Mouse (Mus musculus) cortical plate, adult 2 months (tissue): ENCODE results near the gene Mbnl1. TPM values are rescaled to one million over a fixed set of nuclear protein-coding genes. Genes with fewer than 3 reads are reported as not detected.
A peak's percentile ranks its signal among the peaks of the same experiment; 100 is the strongest.
"Not testable (repeated sequence)": the region's sequence is repeated elsewhere in the genome, so short reads cannot be mapped to it uniquely, and the experiment has no call there.

Experiments used
- H3K27ac ChIP-seq: fragments of 200-500 bp; 2 replicates; pipeline ENCODE4 v1.5.1; 2012; ENCODE audit warnings: low read length, control low read depth, inconsistent platforms; ENCODE audit not compliant: insufficient read depth
- H3K4me1 ChIP-seq: fragments of 200-500 bp; 2 replicates; pipeline ENCODE4 v1.6.1; 2011; ENCODE audit warnings: low read length; ENCODE audit not compliant: control insufficient read depth, insufficient read depth
- H3K4me3 ChIP-seq: fragments of 200-500 bp; 2 replicates; pipeline ENCODE4 v1.5.1; 2011; ENCODE audit warnings: mild to moderate bottlenecking, low read length, control low read depth; ENCODE audit not compliant: insufficient read depth
- CTCF ChIP-seq: fragments of 200-500 bp; IDR thresholded peaks from 2 replicates; pipeline ENCODE4 v1.5.1; 2011; ENCODE audit warnings: mild to moderate bottlenecking, control low read depth, low read length; ENCODE audit not compliant: insufficient read depth; ENCODE audit errors: extremely low read depth
- POLR2A ChIP-seq: fragments of 200-500 bp; IDR thresholded peaks from 2 replicates; pipeline ENCODE4 v1.6.1; 2011; ENCODE audit warnings: mild to moderate bottlenecking, low read length, control low read depth; ENCODE audit not compliant: insufficient read depth; ENCODE audit errors: extremely low read depth
- polyA plus RNA-seq: library from polyadenylated mRNA; depleted of rRNA; stranded (reverse); fragments of >200 nt; gene quantifications from 2 replicates; pipeline ENCODE4 v1.2.3, GENCODE M21; 2012

The Mbnl1 gene
- polyA plus RNA-seq, 1 experiment, result 49.0 TPM

DNA sequence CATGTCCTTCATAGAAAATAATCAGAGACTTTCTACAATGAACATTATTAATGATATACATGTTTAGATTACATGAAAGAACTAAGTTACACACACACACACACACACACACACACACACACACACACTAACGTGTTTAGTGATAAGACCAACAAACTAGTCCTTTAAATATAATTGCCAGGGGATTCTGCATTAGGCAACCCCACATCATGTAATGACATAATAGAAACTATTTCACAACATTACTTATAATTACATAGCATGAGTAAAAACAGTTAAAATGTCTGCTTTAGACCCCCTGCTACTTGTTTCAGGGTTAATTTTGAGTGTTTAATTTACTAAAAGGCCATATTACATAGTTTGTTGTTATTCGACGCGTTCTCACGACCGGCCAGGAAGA, 16.9 kb downstream of the Mbnl1 start:
- no peak for TF ChIP-seq CTCF
- TF ChIP-seq POLR2A, result no peak
- H3K4me3 ChIP-seq, result no peak overlapping the region

GRCm38 (mm10) chr3:60494774-60495535, 22.3 kb downstream of the Mbnl1 start:
- not testable (repeated sequence) for H3K4me3 ChIP-seq, H3K4me1 ChIP-seq, H3K27ac ChIP-seq

More for the DNA sequence above, 16.9 kb downstream of the Mbnl1 start:
- H3K4me1 ChIP-seq, result no peaks in the 10 kb centered on the region
- H3K27ac ChIP-seq, result no peak overlapping the region

- TF ChIP-seq POLR2A, result no peak
- no peak for TF ChIP-seq CTCF
- Histone ChIP-seq H3K27ac (no peak overlapping the region), H3K4me3 (no peak overlapping the region), H3K4me1 (no peaks in the 10 kb centered on the region)
Observed at GRCm38 (mm10) chr3:60496197-60496596, 23.6 kb downstream of the Mbnl1 start.

DNA sequence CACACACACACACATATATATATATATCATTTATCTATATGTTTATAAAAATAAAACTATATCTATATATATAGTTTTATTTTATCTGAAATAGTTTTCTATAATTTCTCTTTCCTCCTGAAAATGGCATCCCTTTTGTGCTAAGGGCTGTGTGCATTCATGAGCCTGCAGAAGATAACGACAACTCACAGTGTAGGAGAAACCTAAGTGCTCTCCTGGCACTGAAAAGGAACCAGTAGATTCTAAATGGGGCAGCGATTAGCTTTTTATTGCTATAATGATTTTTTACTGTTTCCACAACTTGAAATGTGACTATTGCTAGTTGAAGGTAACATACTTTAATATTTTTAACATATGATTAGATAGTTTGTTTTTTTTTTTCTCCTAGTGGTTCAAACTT, 25.5 kb downstream of the Mbnl1 start:
- TF ChIP-seq CTCF (no peak), POLR2A (no peak)
- Histone ChIP-seq H3K27ac (no peak overlapping the region), H3K4me3 (no peak overlapping the region), H3K4me1 (no peaks in the 10 kb centered on the region)

GRCm38 (mm10) chr3:60498646-60499045, 26.0 kb downstream of the Mbnl1 start:
- Histone ChIP-seq H3K4me1 (no peaks in the 10 kb centered on the region), H3K4me3 (no peak overlapping the region), H3K27ac (no peak overlapping the region)
- TF ChIP-seq CTCF (no peak), POLR2A (no peak)

- Histone ChIP-seq H3K4me3 (no peak overlapping the region), H3K27ac (0 out of 2 replicates have a peak overlapping the region, but pooled peaks have one; percentile 25), H3K4me1 (no peaks in the 10 kb centered on the region)
- TF ChIP-seq CTCF, result no peak
- TF ChIP-seq POLR2A, result no peak
Observed at GRCm38 (mm10) chr3:60499157-60499578, 26.5 kb downstream of the Mbnl1 start.

DNA sequence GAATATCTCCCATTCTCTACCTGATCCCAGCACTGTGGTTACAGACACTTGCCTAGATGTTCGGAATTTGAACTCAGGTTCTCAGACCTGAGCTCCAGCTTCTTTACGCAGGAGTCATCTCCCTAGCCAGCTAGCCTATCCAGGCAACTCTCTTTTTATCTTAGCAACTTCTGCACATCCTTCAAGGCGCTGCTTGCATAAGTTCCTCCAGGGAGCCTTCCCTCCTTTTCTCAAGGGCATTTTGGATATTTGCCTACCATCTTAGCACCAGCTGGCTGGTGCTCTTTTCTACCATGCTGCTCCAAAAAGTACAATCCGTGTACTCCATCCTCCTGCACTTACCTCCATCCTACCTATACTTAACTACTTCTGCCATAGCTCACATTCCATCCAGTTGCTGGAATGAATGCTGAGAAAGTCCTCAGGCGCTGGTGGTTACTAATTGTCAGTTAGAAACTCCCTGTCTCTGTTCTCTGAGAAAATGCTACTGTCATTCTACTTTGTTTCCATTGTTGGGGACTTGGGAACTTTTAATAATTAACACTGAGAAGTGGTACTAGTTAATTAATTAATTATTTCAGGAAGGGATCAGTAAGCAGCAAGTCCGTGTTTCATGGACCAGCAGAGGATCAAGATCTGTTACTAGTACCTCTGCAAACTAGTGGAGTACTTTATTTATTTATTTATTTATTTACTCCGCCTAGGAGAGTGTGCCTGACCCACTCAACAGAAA, 27.3 kb downstream of the Mbnl1 start:
- no peak overlapping the region for H3K27ac ChIP-seq
- H3K4me3 ChIP-seq, result no peak overlapping the region; the same call in 1 of the 2 replicates
- TF ChIP-seq POLR2A, result no peak
- TF ChIP-seq CTCF, result no peak
- H3K4me1 ChIP-seq, result peaks cover 1% of the 10 kb centered on the region; the same call in 1 of the 2 replicates

GRCm38 (mm10) chr3:60500571-60501527, 28.2 kb downstream of the Mbnl1 start:
- Histone ChIP-seq H3K27ac (peak overlapping the region; percentile 99), H3K4me1 (peaks cover 1% of the 10 kb centered on the region; the same call in 1 of the 2 replicates), H3K4me3 (peak overlapping the region; percentile 93)
- TF ChIP-seq CTCF (no peak), POLR2A (peak; percentile 46; the same call in 1 of the 2 replicates)

- peak overlapping the region; percentile 99 for H3K27ac ChIP-seq
- H3K4me1 ChIP-seq, result peaks cover 1% of the 10 kb centered on the region; the same call in 1 of the 2 replicates
- H3K4me3 ChIP-seq, result peak overlapping the region; percentile 93
- no peak for TF ChIP-seq CTCF
- 0 out of 2 replicates have a peak, but pooled peaks have one; percentile 25 for TF ChIP-seq POLR2A
Observed at GRCm38 (mm10) chr3:60501561-60502151, 29.0 kb downstream of the Mbnl1 start.
